ENCODE assay signal across 23 mouse cellular contexts in the genomic region with DNA sequence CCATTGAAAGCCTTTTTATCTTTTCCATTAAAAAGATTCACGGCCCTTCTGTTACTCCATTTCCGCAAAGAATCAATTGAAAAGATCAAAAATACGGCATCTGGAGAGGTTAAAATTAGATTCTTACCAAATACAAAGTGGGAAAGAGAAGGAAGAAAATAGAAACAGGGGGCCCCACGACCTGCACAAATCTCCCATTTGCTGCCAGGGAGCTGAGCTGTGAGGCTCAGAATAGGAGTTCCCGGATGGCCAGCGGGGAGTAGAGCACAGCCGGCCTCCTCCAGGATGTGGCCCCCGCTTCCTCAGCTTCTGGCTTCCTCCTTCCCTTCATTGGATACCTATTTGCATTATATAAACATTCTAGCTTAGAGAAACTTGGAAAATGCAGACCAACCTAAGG.
DNase-seq lines count a peak whose midpoint lies in the region; ATAC-seq and TF ChIP-seq lines count a peak whose summit lies in the region.
"Had no signal": no experiment of that assay in that cellular context is flagged by ENCODE, and none has a peak within 500 bp of the region (broad histone marks: within the 10 kb centered on the region; RNA-seq: fewer than 3 reads in every experiment).

No protein-coding gene starts in this region.

- no peak for TF ChIP-seq POLR2A in cortical plate, adult 2 months (IDR thresholded peaks at IDR 0.05; ENCODE audit: extremely low read depth, insufficient read depth, low read length)

- WGBS in heart, embryonic 12.5 days, result 65% methylated on average over 8 of the region's 8 CpGs

- H3K27ac ChIP-seq in cortical plate, adult 2 months (ENCODE audit: insufficient read depth, low read length), result peak overlapping the region; percentile 26
- no peak overlapping the region for H3K27ac ChIP-seq in heart, embryonic 12.5 days (ENCODE audit: poor library complexity, severe bottlenecking)
- H3K27ac ChIP-seq: embryonic facial prominence, embryonic 10.5 days; heart, embryonic 10.5 days; hindbrain, embryonic 13.5 days; intestine, embryonic 15.5 days; limb, embryonic 12.5 days; liver, embryonic 12.5 days had no signal

- no peak overlapping the region for H3K9ac ChIP-seq in heart, embryonic 12.5 days
- H3K9ac ChIP-seq: hindbrain, embryonic 13.5 days; intestine, embryonic 15.5 days; limb, embryonic 12.5 days; liver, embryonic 12.5 days had no signal

- no peaks in the 10 kb centered on the region for H3K27me3 ChIP-seq in heart, embryonic 12.5 days (replicated peaks)
- H3K27me3 ChIP-seq: hindbrain, embryonic 13.5 days; intestine, embryonic 15.5 days; limb, embryonic 12.5 days; liver, embryonic 12.5 days had no signal

- H3K4me3 ChIP-seq in cortical plate, adult 2 months (ENCODE audit: insufficient read depth, low read length), result no peak overlapping the region
- H3K4me3 ChIP-seq in heart, embryonic 12.5 days, result no peak overlapping the region
- H3K4me3 ChIP-seq: embryonic facial prominence, embryonic 10.5 days; heart, embryonic 10.5 days; hindbrain, embryonic 13.5 days; intestine, embryonic 15.5 days; limb, embryonic 12.5 days; liver, embryonic 12.5 days had no signal

- no peak for ATAC-seq in heart, embryonic 12.5 days (ENCODE audit: insufficient number of reproducible peaks, low FRiP score)
- ATAC-seq: intestine, embryonic 15.5 days; liver, embryonic 12.5 days had no signal

- peak; percentile 24 to 57 for DNase-seq in layer of hippocampus, adult 18-20 months (ENCODE audit: low spot score in 2 of 2)
- DNase-seq in layer of hippocampus, postnatal 25 days (ENCODE audit: extremely low spot score in 1 of 2, low spot score in 1 of 2), result no peak
- peak; percentile 54 to 74 for DNase-seq in left cerebral cortex, adult 18-20 months (ENCODE audit: low spot score in 2 of 2)
- peak; percentile 69 to 71 for DNase-seq in right cerebral cortex, adult 2 months (ENCODE audit: low spot score in 2 of 2)
- no peak for DNase-seq in lung, postnatal 36 days
- no peak for DNase-seq in spleen, postnatal 4 days (ENCODE audit: low spot score in 2 of 2)
- DNase-seq: B cell, adult 2 months; cerebellum, adult 8-10 months; heart, postnatal 14 days; kidney, adult 9 months; kidney, postnatal 36 days; lung, adult 2 months; lung, postnatal 4 days; retina, postnatal 1 day; thymus, postnatal 36 days had no signal

- TF ChIP-seq CTCF in cortical plate, adult 2 months (IDR thresholded peaks at IDR 0.05; ENCODE audit: extremely low read depth, insufficient read depth, low read length), result no peak

- H3K36me3 ChIP-seq in heart, embryonic 12.5 days, result no peaks in the 10 kb centered on the region
- H3K36me3 ChIP-seq: embryonic facial prominence, embryonic 10.5 days; heart, embryonic 10.5 days; hindbrain, embryonic 13.5 days; intestine, embryonic 15.5 days; limb, embryonic 12.5 days; liver, embryonic 12.5 days had no signal

- H3K9me3 ChIP-seq in heart, embryonic 12.5 days (replicated peaks), result no peaks in the 10 kb centered on the region
- H3K9me3 ChIP-seq: embryonic facial prominence, embryonic 10.5 days; heart, embryonic 10.5 days; hindbrain, embryonic 13.5 days; intestine, embryonic 15.5 days; limb, embryonic 12.5 days had no signal

- peaks cover 12% of the 10 kb centered on the region for H3K4me1 ChIP-seq in cortical plate, adult 2 months (ENCODE audit: control insufficient read depth, insufficient read depth, low read length)
- peaks cover 5% of the 10 kb centered on the region; the same call in 1 of the 2 replicates for H3K4me1 ChIP-seq in heart, embryonic 12.5 days (replicated peaks)
- H3K4me1 ChIP-seq: embryonic facial prominence, embryonic 10.5 days; intestine, embryonic 15.5 days; liver, embryonic 12.5 days had no signal

- no peak overlapping the region for H3K4me2 ChIP-seq in heart, embryonic 12.5 days
- H3K4me2 ChIP-seq: hindbrain, embryonic 13.5 days; intestine, embryonic 15.5 days; limb, embryonic 12.5 days; liver, embryonic 12.5 days had no signal

Comparison
In these comparisons a context has a peak if more than half of its experiments do, and no peak if none do; other contexts are left out.
1. DNase-seq: peak in layer of hippocampus, adult 18-20 months (2 of 2), left cerebral cortex, adult 18-20 months (2 of 2) and right cerebral cortex, adult 2 months (2 of 2); none in layer of hippocampus, postnatal 25 days (0 of 2), lung, postnatal 36 days (single experiment) and spleen, postnatal 4 days (0 of 2).